Mouse (Mus musculus) layer of hippocampus, postnatal 36 days (tissue): ENCODE results near the gene Lyl1. TPM values are rescaled to one million over a fixed set of nuclear protein-coding genes. Genes with fewer than 3 reads are reported as not detected.

Experiments
- DNase-seq, 2 experiments: peaks; one replicate each; pipeline ENCODE4 v3.0.0; 2022
- total RNA-seq, 2 experiments: library from RNA; stranded (reverse); gene quantifications; 2 replicates each; pipeline ENCODE4 v1.2.3; 2021

Lyl1 gene
- total RNA-seq, 2 experiments from 2014 or later = 1.2 to 2.0 TPM

- no peak for DNase-seq
Measured at GRCm38 (mm10) chr8:84703466-84704249, 2.4 kb downstream of the Lyl1 start.

GRCm38 (mm10) chr8:84704356-84704755 lies 3.1 kb downstream of the Lyl1 start:
- DNase-seq = peak in 1 of 2 experiments; percentile 76

- DNase-seq = no peak
Measured at GRCm38 (mm10) chr8:84704867-84705831, 3.9 kb downstream of the Lyl1 start.

- no peak for DNase-seq
Measured at GRCm38 (mm10) chr8:84705960-84706359, 4.7 kb downstream of the Lyl1 start.

- no peak for DNase-seq
Measured at GRCm38 (mm10) chr8:84706610-84707266, 5.5 kb downstream of the Lyl1 start.

GRCm38 (mm10) chr8:84707267-84707883 lies 6.1 kb downstream of the Lyl1 start:
- DNase-seq = no peak

- DNase-seq = no peak
Measured at GRCm38 (mm10) chr8:84708071-84708541, 6.8 kb downstream of the Lyl1 start.

- peak; percentile 85 to 88 for DNase-seq
Measured at GRCm38 (mm10) chr8:84708774-84709475, 7.7 kb downstream of the Lyl1 start.

- no peak for DNase-seq
Measured at GRCm38 (mm10) chr8:84709931-84710330, 8.7 kb downstream of the Lyl1 start.

- DNase-seq = no peak
Measured at GRCm38 (mm10) chr8:84711312-84711711, 10.1 kb downstream of the Lyl1 start.

- no peak for DNase-seq
Measured at GRCm38 (mm10) chr8:84711933-84712758, 10.9 kb downstream of the Lyl1 start.

GRCm38 (mm10) chr8:84712759-84713120 lies 11.5 kb downstream of the Lyl1 start:
- no peak for DNase-seq

GRCm38 (mm10) chr8:84713381-84713780 lies 12.1 kb downstream of the Lyl1 start:
- no peak for DNase-seq

GRCm38 (mm10) chr8:84714161-84714560 lies 12.9 kb downstream of the Lyl1 start:
- no peak for DNase-seq

GRCm38 (mm10) chr8:84715893-84716468 lies 14.7 kb downstream of the Lyl1 start:
- no peak for DNase-seq

GRCm38 (mm10) chr8:84716790-84717189 lies 15.5 kb downstream of the Lyl1 start:
- no peak for DNase-seq

GRCm38 (mm10) chr8:84718476-84718875 lies 17.2 kb downstream of the Lyl1 start:
- no peak for DNase-seq

GRCm38 (mm10) chr8:84718959-84719690 lies 17.9 kb downstream of the Lyl1 start:
- DNase-seq = no peak

GRCm38 (mm10) chr8:84722530-84722849 lies 21.2 kb downstream of the Lyl1 start:
- DNase-seq = no peak
